Mouse (Mus musculus): ENCODE measurements around the gene Gadl1.

GRCm38 (mm10) chr9:116059156-116059555, 149.9 kb downstream of the Gadl1 start:
- no peak for TF ChIP-seq GATA1 (IDR thresholded peaks at IDR 0.05; ENCODE audit: borderline replicate concordance, low read length)
- no peak for TF ChIP-seq FLI1 (IDR thresholded peaks at IDR 0.05; ENCODE audit: low read length)
